Mouse (Mus musculus): Measurements from ENCODE around the gene Unc93a. TPM values are rescaled to one million over a fixed set of nuclear protein-coding genes. Genes with fewer than 3 reads are reported as not detected.
"Not testable (repeated sequence)": the region's sequence is repeated elsewhere in the genome, so short reads cannot be mapped to it uniquely, and the experiment has no call there.

Unc93a gene
- polyA plus RNA-seq, 1 experiment from 2014 or later: not detected

- H3K9ac ChIP-seq (ENCODE audit: low read length); H3K4me2 ChIP-seq (ENCODE audit: low read depth, severe bottlenecking); H3K4me1 ChIP-seq (ENCODE audit: control insufficient read depth, insufficient read depth, low read length); H3K36me3 ChIP-seq (ENCODE audit: control insufficient read depth, insufficient read depth, low read length); DNase-seq (ENCODE audit: low spot score); H3K27ac ChIP-seq (replicated peaks; ENCODE audit: low read depth, low read length); H3K27me3 ChIP-seq (ENCODE audit: control insufficient read depth, insufficient read depth, low read length); H3K9me3 ChIP-seq (ENCODE audit: control insufficient read depth, low read length); H3K4me3 ChIP-seq (ENCODE audit: low read depth, low read length); ATAC-seq (ENCODE audit: insufficient number of reproducible peaks, low FRiP score, low TSS enrichment, low read depth): not testable (repeated sequence)
- no CpG with 5 or more reads among the region's 2 CpGs for WGBS
Measured at GRCm38 (mm10) chr17:13142665-13143064, 11.1 kb upstream of the Unc93a start.

DNA sequence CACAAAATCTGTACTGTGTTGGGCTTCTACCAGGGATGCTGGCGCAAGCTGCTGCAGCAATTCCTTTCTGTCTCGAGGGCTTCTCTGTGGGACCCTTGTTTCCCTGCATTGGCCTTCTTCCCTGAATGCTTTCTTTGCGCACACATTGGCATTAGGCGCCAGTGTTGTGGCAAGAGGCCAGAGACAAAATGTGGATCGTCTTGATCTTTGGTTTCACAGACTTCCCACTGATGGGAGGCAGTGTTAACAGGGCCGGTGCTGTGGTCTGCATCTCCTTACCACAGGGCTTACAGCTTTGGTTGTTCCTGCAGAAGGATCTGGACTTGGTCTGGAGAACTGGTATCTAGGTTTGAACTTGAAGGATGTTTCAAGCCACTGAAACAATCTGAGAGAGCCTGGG, 3.7 kb upstream of the Unc93a start:
- H3K4me3 ChIP-seq (ENCODE audit: low read depth, low read length); DNase-seq (ENCODE audit: low spot score); H3K9ac ChIP-seq (ENCODE audit: low read length); H3K4me2 ChIP-seq (ENCODE audit: low read depth, severe bottlenecking); H3K27ac ChIP-seq (replicated peaks; ENCODE audit: low read depth, low read length); H3K4me1 ChIP-seq (ENCODE audit: control insufficient read depth, insufficient read depth, low read length); H3K9me3 ChIP-seq (ENCODE audit: control insufficient read depth, low read length); H3K36me3 ChIP-seq (ENCODE audit: control insufficient read depth, insufficient read depth, low read length); ATAC-seq (ENCODE audit: insufficient number of reproducible peaks, low FRiP score, low TSS enrichment, low read depth); H3K27me3 ChIP-seq (ENCODE audit: control insufficient read depth, insufficient read depth, low read length): not testable (repeated sequence)
- 92% methylated on average over 1 of the region's 6 CpGs for WGBS

DNA sequence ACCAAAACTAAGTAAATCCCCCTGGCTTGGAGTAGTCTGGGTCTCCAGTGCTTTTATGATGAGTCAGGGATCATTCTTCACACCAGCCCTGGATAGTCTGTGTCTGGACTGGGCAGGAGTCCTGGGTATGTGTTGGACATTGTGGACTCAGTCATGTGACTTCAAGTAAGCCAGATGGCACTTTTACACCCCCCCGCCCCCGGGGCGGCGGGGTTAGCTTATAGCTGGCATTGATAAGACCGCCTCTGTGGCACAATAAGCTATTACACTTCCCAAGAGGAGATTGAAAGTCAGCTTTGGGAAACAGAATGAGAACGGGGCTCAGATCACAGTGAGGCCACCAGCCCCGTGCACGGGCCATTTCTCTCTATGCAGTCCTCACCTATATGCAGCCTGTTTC, 742 bp upstream of the Unc93a start:
- H3K4me2 ChIP-seq (ENCODE audit: low read depth, severe bottlenecking); H3K9me3 ChIP-seq (ENCODE audit: control insufficient read depth, low read length); H3K4me3 ChIP-seq (ENCODE audit: low read depth, low read length); H3K27ac ChIP-seq (replicated peaks; ENCODE audit: low read depth, low read length); ATAC-seq (ENCODE audit: insufficient number of reproducible peaks, low FRiP score, low TSS enrichment, low read depth); H3K4me1 ChIP-seq (ENCODE audit: control insufficient read depth, insufficient read depth, low read length); H3K36me3 ChIP-seq (ENCODE audit: control insufficient read depth, insufficient read depth, low read length); H3K9ac ChIP-seq (ENCODE audit: low read length); DNase-seq (ENCODE audit: low spot score); H3K27me3 ChIP-seq (ENCODE audit: control insufficient read depth, insufficient read depth, low read length): not testable (repeated sequence)
- WGBS: 87% methylated on average over 8 of the region's 8 CpGs

- not testable (repeated sequence) for ATAC-seq (ENCODE audit: insufficient number of reproducible peaks, low FRiP score, low TSS enrichment, low read depth); H3K27me3 ChIP-seq (ENCODE audit: control insufficient read depth, insufficient read depth, low read length); DNase-seq (ENCODE audit: low spot score); H3K9ac ChIP-seq (ENCODE audit: low read length); H3K4me2 ChIP-seq (ENCODE audit: low read depth, severe bottlenecking); H3K27ac ChIP-seq (replicated peaks; ENCODE audit: low read depth, low read length); H3K36me3 ChIP-seq (ENCODE audit: control insufficient read depth, insufficient read depth, low read length); H3K4me3 ChIP-seq (ENCODE audit: low read depth, low read length); H3K9me3 ChIP-seq (ENCODE audit: control insufficient read depth, low read length); H3K4me1 ChIP-seq (ENCODE audit: control insufficient read depth, insufficient read depth, low read length)
- 79% methylated on average over 8 of the region's 11 CpGs for WGBS
Measured at GRCm38 (mm10) chr17:13129737-13130465, 1.7 kb downstream of the Unc93a start.

DNA sequence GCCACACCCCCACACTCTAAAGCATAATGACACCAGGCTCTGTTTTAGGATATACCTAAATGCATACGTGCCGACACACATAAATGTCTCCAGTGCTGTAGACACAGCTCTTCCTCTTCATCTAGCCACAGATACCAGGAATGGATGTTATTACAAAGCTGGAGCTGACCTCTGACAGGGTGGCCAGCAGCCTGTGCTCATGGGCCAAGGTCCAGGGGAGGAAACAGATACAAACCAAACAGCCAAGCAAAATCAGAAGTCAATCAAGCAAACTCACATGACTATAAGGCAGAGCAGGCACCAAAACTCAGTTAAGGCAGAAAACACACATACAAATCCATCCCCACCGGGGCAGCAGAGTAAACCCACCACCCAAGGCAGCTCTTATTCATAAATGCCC, 2.3 kb downstream of the Unc93a start:
- not testable (repeated sequence) for H3K4me1 ChIP-seq (ENCODE audit: control insufficient read depth, insufficient read depth, low read length); ATAC-seq (ENCODE audit: insufficient number of reproducible peaks, low FRiP score, low TSS enrichment, low read depth); H3K4me3 ChIP-seq (ENCODE audit: low read depth, low read length); H3K4me2 ChIP-seq (ENCODE audit: low read depth, severe bottlenecking); H3K9me3 ChIP-seq (ENCODE audit: control insufficient read depth, low read length); H3K9ac ChIP-seq (ENCODE audit: low read length); H3K27ac ChIP-seq (replicated peaks; ENCODE audit: low read depth, low read length); H3K27me3 ChIP-seq (ENCODE audit: control insufficient read depth, insufficient read depth, low read length); DNase-seq (ENCODE audit: low spot score); H3K36me3 ChIP-seq (ENCODE audit: control insufficient read depth, insufficient read depth, low read length)
- no CpG with 5 or more reads among the region's 3 CpGs for WGBS

GRCm38 (mm10) chr17:13124241-13124640, 7.4 kb downstream of the Unc93a start:
- ATAC-seq (ENCODE audit: insufficient number of reproducible peaks, low FRiP score, low TSS enrichment, low read depth); H3K4me3 ChIP-seq (ENCODE audit: low read depth, low read length); DNase-seq (ENCODE audit: low spot score): not testable (repeated sequence)

GRCm38 (mm10) chr17:13123308-13124038, 8.1 kb downstream of the Unc93a start:
- H3K9ac ChIP-seq (ENCODE audit: low read length); H3K27ac ChIP-seq (replicated peaks; ENCODE audit: low read depth, low read length); DNase-seq (ENCODE audit: low spot score); H3K27me3 ChIP-seq (ENCODE audit: control insufficient read depth, insufficient read depth, low read length); ATAC-seq (ENCODE audit: insufficient number of reproducible peaks, low FRiP score, low TSS enrichment, low read depth); H3K4me1 ChIP-seq (ENCODE audit: control insufficient read depth, insufficient read depth, low read length); H3K4me3 ChIP-seq (ENCODE audit: low read depth, low read length); H3K4me2 ChIP-seq (ENCODE audit: low read depth, severe bottlenecking); H3K36me3 ChIP-seq (ENCODE audit: control insufficient read depth, insufficient read depth, low read length); H3K9me3 ChIP-seq (ENCODE audit: control insufficient read depth, low read length): not testable (repeated sequence)
- 72% methylated on average over 2 of the region's 5 CpGs for WGBS

More at GRCm38 (mm10) chr17:13124241-13124640, 7.4 kb downstream of the Unc93a start:
- H3K9me3 ChIP-seq (ENCODE audit: control insufficient read depth, low read length); H3K27ac ChIP-seq (replicated peaks; ENCODE audit: low read depth, low read length); H3K9ac ChIP-seq (ENCODE audit: low read length); H3K36me3 ChIP-seq (ENCODE audit: control insufficient read depth, insufficient read depth, low read length); H3K4me1 ChIP-seq (ENCODE audit: control insufficient read depth, insufficient read depth, low read length); H3K4me2 ChIP-seq (ENCODE audit: low read depth, severe bottlenecking); H3K27me3 ChIP-seq (ENCODE audit: control insufficient read depth, insufficient read depth, low read length): not testable (repeated sequence)
- 53% methylated on average over 2 of the region's 3 CpGs for WGBS

DNA sequence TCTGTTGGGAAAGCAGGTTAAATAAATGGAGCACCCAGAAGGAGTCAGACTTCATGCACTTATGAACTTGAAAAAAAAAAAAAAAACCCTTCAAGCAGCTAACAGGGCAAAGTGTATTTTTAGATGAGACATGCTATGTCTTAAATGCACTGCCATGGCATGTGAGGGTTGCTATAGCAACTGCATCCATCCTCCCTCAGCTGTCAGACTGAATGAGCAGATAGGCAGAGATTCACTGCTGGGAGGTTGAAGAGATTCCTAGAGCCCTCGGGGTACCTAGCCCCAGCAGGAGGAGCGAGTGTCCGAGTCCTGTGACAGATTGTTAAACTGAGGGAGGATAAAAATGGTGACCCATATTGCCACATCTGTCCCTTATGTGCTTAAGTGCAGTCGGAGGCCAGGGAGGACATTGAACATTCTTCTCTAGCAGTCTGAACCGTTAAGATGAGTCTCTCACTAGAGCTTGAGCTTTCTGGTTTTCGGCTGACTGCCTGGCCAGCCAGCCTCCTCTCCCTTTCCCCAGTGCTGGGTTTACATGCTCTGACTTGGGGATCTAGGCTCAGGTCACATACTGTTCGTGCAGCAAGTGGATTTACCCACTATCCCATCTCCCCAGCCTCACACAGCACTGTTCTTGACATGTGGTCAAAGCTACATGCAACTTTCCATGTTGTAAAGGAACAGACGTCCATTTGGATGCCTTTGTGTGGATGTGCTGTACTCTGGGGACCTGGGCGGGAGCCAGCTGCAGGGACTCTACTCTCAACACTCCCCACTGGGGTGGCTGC, 18.9 kb downstream of the Unc93a start:
- not testable (repeated sequence) for H3K36me3 ChIP-seq (ENCODE audit: control insufficient read depth, insufficient read depth, low read length); H3K27ac ChIP-seq (replicated peaks; ENCODE audit: low read depth, low read length); H3K4me3 ChIP-seq (ENCODE audit: low read depth, low read length); H3K4me1 ChIP-seq (ENCODE audit: control insufficient read depth, insufficient read depth, low read length); H3K9ac ChIP-seq (ENCODE audit: low read length); H3K27me3 ChIP-seq (ENCODE audit: control insufficient read depth, insufficient read depth, low read length); H3K9me3 ChIP-seq (ENCODE audit: control insufficient read depth, low read length); ATAC-seq (ENCODE audit: insufficient number of reproducible peaks, low FRiP score, low TSS enrichment, low read depth); DNase-seq (ENCODE audit: low spot score); H3K4me2 ChIP-seq (ENCODE audit: low read depth, severe bottlenecking)
- WGBS: 69% methylated on average over 2 of the region's 9 CpGs

All from limb, embryonic 11.5 days (tissue).